Mouse (Mus musculus) CH12.LX (cell line): ENCODE measurements around the gene Dnaaf3.

Experiments used
- E2F4 ChIP-seq: IDR thresholded peaks from 2 replicates; pipeline ENCODE4 v1.6.1; 2011; ENCODE audit warnings: low read depth, low read length, improper control_type of control experiment; ENCODE audit not compliant: insufficient replicate concordance
- EP300 ChIP-seq: IDR thresholded peaks from 2 replicates; pipeline ENCODE4 v1.6.1; 2011; ENCODE audit warnings: low read length, improper control_type of control experiment
- POLR2AphosphoS2 ChIP-seq: IDR thresholded peaks from 2 replicates; pipeline ENCODE4 v1.6.1; 2011; ENCODE audit warnings: low read depth, low read length, improper control_type of control experiment
- ZC3H11A ChIP-seq: IDR thresholded peaks from 2 replicates; pipeline ENCODE4 v1.6.1; 2012; ENCODE audit warnings: low read depth, mild to moderate bottlenecking, inconsistent platforms, low read length, improper control_type of control experiment

GRCm38 (mm10) chr7:4527302-4527689 is 5.0 kb downstream of the Dnaaf3 start:
- TF ChIP-seq EP300 = no peak
- TF ChIP-seq ZC3H11A = no peak
- no peak for TF ChIP-seq E2F4
- TF ChIP-seq POLR2AphosphoS2 = no peak
